Mouse (Mus musculus) thymus, postnatal 36 days (tissue): ENCODE results near the gene Ugdh.
"Not testable (repeated sequence)": the region's sequence is repeated elsewhere in the genome, so short reads cannot be mapped to it uniquely, and the experiment has no call there.

Experiments
- DNase-seq, 2 experiments: peaks; one replicate each; pipeline ENCODE4 v3.0.0; 2022; ENCODE audit warnings: mixed read lengths in 2 of 2

Ugdh gene

DNA sequence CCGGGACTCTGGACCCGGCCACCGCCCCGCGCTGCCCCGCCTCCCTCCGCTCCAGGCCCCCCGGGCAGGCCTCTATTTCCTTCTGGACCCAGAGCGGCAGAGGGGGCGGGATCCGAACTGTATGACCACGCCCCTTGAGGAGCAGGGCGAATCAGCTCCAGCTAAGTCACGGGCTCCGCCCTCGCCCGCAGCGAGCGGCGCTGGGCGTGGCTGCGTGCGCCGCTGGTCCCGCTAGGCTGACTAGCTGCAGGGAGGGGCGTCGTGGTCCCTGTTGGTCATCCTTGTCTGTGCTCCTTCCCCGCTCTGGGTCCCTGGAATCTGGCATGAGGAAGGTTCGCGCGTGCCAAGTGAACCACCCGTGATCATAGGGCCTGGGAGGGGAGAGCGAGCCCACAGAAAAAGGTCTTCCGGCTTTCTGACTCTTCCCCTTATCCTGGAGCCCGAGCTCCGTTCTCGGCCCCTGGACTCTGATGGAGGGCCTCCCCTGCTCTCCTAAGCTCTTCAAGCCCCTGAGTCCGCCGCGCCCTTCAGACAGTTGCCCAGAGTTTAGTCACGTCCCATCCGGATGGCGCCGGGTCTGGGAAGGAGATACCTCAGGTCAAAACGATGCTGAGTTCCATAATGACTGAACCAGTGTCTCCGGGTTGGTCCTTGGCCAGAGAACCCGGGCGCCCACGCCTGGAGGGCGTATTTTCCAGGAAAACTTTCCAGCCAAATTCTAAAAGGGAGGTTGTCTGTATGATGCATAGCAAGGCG is at the start of gene Ugdh:
Ugdh (minus strand) TSS at position 144 of the 756 bp plus-strand sequence.
- DNase-seq, result peak; percentile 97 to 98

- DNase-seq, result no peak
Observed at GRCm38 (mm10) chr5:65482996-65483395, 47.2 kb upstream of the Ugdh start.

DNA sequence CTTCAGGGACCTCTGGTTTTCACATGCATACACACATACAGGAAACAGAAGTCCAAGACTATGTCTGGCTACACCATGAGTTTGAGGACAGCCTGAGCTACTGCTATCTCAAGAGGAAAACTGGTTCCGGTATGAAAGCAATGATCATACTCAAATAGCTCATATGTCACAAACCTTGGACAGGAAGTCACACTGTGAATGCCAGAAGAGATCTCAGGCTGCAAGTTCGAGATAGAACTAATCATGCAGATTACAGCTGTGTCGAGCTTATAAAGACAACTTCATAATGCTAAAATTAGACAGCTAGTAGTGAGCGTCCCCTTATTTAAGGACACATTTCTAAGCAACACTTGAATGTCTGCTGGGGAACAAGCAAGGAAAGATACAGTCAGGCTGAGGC is 44.8 kb upstream of the Ugdh start:
- DNase-seq, result no peak

DNA sequence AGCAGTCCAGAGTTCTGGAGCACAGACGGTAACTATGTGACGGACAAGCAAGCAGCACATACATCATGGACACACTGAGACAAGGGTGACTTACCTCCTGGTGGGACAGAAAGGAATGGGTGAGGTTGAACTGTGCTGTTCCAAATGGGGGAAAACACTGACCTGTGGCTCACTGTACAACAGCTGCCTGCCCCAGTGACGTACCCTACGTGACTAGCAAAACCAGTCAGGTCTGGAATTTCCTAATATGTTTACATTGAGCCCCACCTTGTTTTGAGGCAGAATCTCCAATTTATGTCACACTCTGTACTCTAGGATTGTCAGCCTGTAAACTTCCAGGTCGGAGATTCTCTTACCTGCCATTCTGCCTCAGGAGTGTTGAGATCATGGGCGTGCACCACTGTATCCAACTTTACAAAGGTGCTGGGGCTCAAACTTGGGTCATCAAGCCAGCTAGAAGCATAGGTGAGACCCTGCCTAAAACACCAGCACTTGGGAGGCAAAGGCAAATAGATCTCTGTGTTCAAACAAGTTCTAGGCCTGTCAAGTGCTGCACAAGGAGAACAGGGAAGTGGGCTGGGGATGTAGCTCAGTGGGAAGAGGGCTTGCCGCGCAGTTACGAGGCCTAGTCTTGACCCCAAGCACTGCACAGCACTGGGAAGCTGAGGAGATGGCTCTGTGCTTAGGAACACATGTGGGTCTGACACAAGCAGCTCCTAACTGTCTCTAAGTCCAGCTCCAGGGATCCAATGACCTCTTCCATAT is 44.1 kb upstream of the Ugdh start:
- no peak for DNase-seq

DNA sequence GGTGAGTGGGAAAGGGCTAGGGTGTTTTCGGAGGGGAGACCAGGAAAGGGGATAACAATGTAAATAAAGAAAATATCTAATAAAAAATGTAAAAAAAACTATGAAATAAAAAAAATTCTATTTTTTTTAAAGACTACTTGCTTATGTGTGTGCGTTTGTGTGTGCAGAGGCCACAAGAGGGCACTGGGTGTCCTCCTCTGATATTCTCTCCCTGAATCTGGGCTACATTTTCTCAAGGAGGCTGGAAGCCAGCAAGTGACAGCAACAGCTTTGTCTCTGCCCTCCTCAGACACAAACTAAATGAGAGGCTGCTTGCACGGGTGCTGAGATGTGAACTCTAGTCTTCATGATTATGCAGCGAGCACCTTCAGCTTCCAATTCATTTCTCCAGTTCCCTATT is 42.5 kb upstream of the Ugdh start:
- peak; percentile 4 to 18 for DNase-seq

DNA sequence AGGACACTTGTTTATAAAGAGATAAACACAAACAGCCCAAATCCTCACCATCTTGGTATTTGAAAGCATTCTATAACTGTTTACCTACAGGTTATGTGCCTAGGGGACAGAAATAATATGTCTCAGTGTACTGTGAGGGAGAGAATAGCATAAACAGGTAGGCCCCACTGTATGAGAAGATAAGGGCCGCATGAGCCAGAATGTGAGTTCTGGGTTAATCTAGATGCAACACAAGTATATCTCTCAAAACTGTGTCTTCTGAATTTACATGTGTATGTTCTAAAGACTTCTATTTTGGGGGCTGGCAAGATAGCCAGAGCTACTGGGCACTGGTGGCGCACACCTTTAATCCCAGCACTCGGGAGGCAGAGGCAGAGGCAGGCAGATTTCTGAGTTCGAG is 41.0 kb upstream of the Ugdh start:
- DNase-seq, result not testable (repeated sequence)

GRCm38 (mm10) chr5:65475806-65476205 is 40.1 kb upstream of the Ugdh start:
- DNase-seq, result no peak

- no peak for DNase-seq
Observed at GRCm38 (mm10) chr5:65469766-65470165, 34.0 kb upstream of the Ugdh start.

DNA sequence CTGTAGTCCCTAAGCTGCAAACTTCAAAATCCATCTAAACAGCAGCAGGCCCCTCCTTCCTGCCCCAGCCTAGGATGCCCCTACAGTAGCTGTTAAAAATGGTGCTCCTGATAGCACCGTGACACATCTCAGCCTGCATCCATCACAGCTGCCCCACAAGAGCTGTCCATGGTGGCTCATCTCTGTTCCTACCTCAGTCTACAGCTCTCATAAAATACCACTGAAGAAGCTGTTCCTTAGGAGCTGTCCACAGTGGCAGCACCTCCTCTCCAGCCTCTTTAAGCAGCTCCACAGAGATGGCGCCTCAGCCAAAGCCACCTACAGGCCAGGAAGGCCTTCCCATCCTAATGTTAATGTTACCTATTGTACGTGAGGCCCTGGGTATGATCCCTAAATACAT is 31.2 kb upstream of the Ugdh start:
- DNase-seq, result no peak

- DNase-seq, result no peak
Observed at GRCm38 (mm10) chr5:65460361-65460760, 24.6 kb upstream of the Ugdh start.

DNA sequence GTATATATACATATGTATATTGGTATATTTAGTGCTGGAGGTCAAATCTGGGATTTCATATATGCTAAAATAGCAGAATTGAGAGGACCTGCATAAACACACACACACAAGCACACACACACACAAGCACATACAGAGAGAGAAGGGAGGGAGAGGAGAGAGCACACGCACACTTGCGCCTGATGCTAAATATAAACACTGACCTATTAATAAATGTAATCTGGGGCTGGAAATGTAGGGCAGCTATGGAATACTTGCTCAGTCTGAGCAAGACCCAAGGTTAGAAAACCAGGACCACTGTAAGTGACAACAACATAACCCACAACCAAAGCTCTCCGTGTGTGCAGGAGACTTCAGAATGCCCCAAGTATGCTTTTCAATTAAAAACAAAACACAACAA is 23.7 kb upstream of the Ugdh start:
- no peak for DNase-seq

DNA sequence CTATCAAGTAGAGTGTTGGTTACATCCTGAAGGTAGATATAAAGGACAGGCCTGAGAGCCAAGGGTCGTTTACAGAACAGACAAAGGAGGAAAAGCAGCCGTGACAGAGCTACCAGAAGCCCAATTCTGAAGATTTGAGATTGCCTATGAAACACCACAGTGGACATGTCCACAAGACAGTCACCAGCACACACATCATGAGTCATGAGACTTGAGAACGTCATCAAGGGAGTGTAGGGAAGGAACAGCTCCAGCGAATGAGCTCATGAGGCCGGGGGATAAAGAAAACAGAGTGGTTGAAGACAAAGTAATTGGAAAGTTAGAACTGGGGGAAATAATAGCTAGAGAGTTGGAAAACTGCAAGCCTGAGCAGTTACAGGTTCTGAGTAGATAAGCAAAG is 22.1 kb upstream of the Ugdh start:
- DNase-seq, result no peak

GRCm38 (mm10) chr5:65457086-65457827 is 21.5 kb upstream of the Ugdh start:
- DNase-seq, result no peak

GRCm38 (mm10) chr5:65454771-65455170 is 19.0 kb upstream of the Ugdh start:
- no peak for DNase-seq

DNA sequence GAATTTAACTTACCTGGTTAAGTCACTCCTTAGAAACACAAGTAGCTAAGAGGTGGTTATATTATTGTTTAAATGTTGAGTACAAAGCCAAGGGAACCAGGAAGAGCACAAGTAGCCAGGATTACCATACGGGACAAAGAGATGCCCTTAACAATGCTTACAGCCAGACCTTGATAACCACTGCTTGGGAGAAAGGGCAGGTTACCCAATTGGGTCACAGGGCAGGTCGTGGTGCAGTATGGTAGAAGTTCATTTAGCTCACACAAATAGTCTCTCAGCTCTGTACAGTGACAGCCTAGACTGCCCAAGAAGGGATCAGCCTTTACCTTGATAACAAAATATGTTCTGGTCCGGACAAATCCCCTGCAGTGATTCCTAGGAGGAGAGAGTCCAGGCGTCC is 13.2 kb upstream of the Ugdh start:
- no peak for DNase-seq

DNA sequence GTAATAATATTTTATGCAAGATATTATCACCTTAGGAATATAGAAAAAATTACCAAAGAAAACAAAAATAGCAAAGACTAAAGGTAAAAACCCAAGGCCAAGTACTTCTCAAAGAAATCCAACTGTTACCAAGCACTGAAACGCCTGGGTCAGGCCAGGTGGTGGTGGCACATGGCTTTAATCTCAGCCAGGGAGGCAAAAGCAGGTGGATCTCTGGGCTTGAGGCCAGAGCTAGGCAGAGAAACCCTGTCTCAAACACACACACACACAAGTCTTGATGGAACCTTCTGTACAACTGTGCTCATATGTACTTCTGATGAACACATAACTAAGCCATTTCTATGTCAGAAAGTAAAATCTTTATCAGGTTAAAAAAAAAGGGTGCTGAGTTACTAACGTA is 12.1 kb upstream of the Ugdh start:
- no peak for DNase-seq

- DNase-seq, result no peak
Observed at GRCm38 (mm10) chr5:65446756-65447155, 11.0 kb upstream of the Ugdh start.

GRCm38 (mm10) chr5:65444981-65445380 is 9.2 kb upstream of the Ugdh start:
- no peak for DNase-seq

- no peak for DNase-seq
Observed at GRCm38 (mm10) chr5:65438041-65438440, 2.3 kb upstream of the Ugdh start.

DNA sequence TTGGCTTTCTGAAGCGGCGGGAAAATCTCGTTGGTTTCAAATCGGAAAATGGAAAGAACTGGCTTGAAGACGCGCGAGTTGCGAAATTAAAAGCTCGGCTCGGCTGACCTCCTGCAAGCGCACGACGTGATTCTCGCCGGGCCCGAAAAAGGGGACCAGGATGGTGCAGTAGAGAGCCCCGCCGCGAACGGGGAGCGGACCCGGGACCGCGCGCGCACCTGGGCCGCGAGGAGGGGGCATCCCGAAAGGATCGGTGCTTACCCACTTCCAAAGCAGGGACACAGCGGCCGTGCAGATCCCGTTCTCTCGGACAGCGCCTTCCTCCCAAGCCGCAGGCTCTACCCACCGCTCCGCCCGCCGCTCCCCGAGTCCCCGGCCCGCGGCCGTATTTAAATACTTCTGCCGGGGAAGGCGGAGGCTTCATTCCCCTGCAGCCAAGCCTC is 365 bp downstream of the Ugdh start:
- DNase-seq, result no peak

DNA sequence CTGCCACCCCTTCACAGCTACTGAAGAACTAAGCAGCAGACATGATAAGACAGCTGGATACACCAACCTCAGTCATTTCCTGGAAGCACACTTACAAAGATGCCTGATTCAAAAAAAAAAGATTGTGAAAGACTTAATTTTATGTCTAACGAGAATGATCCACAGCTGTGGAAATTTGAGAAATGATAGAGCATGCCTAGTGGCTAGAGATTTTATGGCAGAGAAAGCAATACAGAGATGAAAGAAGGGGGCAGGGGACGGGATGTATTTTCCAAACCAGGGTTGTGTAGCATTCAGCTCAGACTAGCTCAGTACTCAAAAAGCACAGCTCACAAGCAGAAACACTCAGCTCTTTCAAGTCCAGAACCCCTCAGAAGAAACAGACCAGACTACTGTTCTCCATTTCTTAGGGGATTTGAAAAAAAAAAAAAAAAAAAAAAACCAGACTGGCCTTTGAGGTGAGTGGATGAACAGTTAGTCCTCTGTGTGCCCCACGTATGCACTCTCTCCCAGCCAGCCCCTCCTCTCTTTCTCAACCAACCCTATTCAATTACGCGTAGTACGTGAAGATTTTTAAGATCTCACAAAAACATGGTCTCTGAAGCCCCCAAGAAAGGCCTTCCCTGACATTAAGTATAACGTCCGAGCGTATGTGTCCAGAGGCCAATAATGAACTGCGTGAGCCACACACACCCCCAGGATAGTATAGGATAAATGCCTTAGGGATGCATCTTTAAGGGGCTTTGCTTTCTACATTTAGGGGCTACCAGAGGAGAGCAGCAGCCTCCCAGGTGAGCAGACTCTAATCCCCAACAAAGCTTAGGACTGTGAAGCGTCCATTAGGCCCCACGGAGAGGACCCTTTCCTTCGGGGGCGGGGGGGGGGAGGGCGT is 1.0 kb downstream of the Ugdh start:
- no peak for DNase-seq

DNA sequence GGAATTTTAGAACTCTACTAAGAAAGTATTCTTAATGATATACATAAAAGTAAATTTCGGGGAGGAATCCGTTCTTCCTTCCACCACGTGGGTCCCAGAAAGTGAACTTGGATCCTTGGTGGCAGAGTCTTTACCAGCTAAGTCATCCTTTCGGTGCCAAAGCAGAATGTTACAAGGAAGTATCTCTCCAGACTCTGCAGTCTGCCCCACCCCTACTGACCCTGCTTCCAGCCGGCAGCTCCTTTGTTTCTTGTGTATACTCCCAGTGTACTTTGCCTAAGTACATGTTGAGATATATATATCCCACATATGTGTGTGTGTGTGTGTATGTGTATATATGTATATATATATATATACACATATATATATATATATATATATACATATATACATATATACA is 6.3 kb downstream of the Ugdh start:
- no peak for DNase-seq

DNA sequence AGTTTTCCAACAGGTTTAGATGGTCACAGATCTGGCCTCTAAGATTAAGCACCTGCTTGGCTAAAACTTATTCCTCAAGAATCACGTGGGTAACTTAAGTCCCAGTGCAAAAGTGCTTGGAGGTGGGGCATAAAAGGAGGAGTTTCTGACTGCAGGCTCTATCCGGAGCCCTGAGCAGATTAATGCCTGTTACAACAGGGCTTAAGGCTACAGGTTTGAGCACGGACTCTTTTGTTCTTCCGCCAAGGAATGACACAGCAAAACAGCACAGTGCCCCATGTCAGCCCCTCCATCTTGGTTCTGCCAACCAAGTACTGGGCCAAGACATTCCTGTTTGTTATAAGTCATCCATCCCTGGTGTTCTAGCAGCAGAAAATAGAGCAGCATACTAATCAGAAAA is 7.4 kb downstream of the Ugdh start:
- DNase-seq, result no peak
